Mouse (Mus musculus) liver, embryonic 14 days (tissue): ENCODE data around the gene Nxn. TPM values are rescaled to one million over a fixed set of nuclear protein-coding genes. Genes with fewer than 3 reads are reported as not detected.

Source experiments
- polyA plus RNA-seq: library from polyadenylated mRNA; depleted of rRNA; stranded (reverse); fragments of >200 nt; gene quantifications from 2 replicates; pipeline ENCODE4 v1.2.3, GENCODE M21; 2012; rRNA removed

The Nxn gene
- 2.1 and 2.4 TPM in 2 replicates for polyA plus RNA-seq

GRCm38 (mm10) chr11:76398798-76399586 lies at the start of gene Nxn:
TSS of gene Nxn (minus strand) at chr11:76399140.

GRCm38 (mm10) chr11:76406702-76407583 lies 8.0 kb upstream of the Nxn start, which contains the start of gene Timm22:
TSS of gene Timm22 (plus strand) at chr11:76406952.

GRCm38 (mm10) chr11:76242901-76243810 lies 155.8 kb downstream of the Nxn start, which contains the start of the genes Mrm3 and Glod4:
TSS of gene Mrm3 (plus strand) at chr11:76243715.
TSS of gene Glod4 (minus strand) at chr11:76243725.

GRCm38 (mm10) chr11:76217390-76217800 lies 181.5 kb downstream of the Nxn start, which contains the start of the genes Dbil5 and Gemin4:
TSS of gene Dbil5 (plus strand) at chr11:76217608.
TSS of gene Gemin4 (minus strand) at chr11:76217664.

Other genes with a start within 250 kb of the Nxn start
- gene Vps53, start 219.5 kb downstream of the Nxn start, polyA plus RNA-seq: 9.9 and 10.8 TPM in 2 replicates
- 2.9 and 3.1 TPM in 2 replicates for gene Fam57a, start 219.5 kb downstream of the Nxn start, polyA plus RNA-seq
- 0.43 and 0.54 TPM in 2 replicates for gene Dbil5, start 181.5 kb downstream of the Nxn start, polyA plus RNA-seq
- 5.7 and 7.3 TPM in 2 replicates for gene Gemin4, start 181.5 kb downstream of the Nxn start, polyA plus RNA-seq
- gene Mrm3, start 155.4 kb downstream of the Nxn start, polyA plus RNA-seq: 11.3 and 11.7 TPM in 2 replicates
- 21.1 and 21.5 TPM in 2 replicates for gene Glod4, start 155.4 kb downstream of the Nxn start, polyA plus RNA-seq
- 11.1 and 13.1 TPM in 2 replicates for gene Timm22, start 7.8 kb upstream of the Nxn start, polyA plus RNA-seq
- 3.3 and 3.8 TPM in 2 replicates for gene Abr, start 223.2 kb upstream of the Nxn start, polyA plus RNA-seq